Mouse (Mus musculus) testis, postnatal 14 days (tissue): ENCODE data around the gene Prss53.
"Not testable (repeated sequence)": the region's sequence is repeated elsewhere in the genome, so short reads cannot be mapped to it uniquely, and the experiment has no call there.

Experiments used
- DNase-seq: peaks from one replicate; pipeline ENCODE4 v3.0.0; 2021; ENCODE audit warnings: low spot score

The Prss53 gene

GRCm38 (mm10) chr7:127912190-127912871, 21.6 kb upstream of the Prss53 start, which contains the start of gene Kat8:
TSS of gene Kat8 (plus strand) at chr7:127912516.
- peak; percentile 88 for DNase-seq

DNA sequence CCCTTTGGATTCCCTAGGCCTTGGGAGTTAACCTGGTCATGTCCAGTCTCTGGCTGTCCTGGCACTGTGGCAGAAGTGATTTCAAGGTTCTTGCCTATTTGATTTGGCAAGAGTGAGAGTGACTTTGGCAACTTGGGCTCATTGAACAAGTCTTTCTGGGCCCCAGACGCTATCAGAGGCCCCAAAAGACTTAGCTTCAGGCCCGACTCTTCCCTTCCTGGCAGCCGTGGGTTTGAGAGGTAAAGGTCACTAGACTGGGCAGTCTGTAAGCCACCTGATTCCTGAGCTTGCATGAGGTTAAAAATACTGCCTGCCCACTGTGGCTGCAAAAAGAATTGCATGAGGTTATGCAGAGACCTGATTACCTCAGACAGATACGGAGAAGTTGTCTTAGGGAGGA, 17.9 kb upstream of the Prss53 start:
- no peak for DNase-seq

DNA sequence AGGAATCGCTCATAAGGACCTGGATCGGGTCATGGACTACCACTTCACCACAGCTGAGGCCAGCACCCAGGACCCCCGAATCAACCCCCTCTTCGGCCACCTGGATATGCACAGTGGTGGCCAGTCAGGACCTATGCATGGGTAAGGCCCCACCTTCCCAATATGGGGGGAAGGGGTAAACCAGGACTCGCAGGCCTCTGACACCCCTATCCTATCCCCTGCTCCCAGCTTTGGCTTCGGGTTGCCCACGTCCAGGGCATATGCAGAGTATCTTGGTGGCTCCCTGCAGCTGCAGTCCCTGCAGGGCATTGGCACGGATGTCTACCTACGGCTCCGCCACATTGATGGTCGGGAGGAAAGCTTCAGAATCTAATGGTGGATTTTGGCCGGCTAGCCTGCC, 17.2 kb upstream of the Prss53 start:
- no peak for DNase-seq

DNA sequence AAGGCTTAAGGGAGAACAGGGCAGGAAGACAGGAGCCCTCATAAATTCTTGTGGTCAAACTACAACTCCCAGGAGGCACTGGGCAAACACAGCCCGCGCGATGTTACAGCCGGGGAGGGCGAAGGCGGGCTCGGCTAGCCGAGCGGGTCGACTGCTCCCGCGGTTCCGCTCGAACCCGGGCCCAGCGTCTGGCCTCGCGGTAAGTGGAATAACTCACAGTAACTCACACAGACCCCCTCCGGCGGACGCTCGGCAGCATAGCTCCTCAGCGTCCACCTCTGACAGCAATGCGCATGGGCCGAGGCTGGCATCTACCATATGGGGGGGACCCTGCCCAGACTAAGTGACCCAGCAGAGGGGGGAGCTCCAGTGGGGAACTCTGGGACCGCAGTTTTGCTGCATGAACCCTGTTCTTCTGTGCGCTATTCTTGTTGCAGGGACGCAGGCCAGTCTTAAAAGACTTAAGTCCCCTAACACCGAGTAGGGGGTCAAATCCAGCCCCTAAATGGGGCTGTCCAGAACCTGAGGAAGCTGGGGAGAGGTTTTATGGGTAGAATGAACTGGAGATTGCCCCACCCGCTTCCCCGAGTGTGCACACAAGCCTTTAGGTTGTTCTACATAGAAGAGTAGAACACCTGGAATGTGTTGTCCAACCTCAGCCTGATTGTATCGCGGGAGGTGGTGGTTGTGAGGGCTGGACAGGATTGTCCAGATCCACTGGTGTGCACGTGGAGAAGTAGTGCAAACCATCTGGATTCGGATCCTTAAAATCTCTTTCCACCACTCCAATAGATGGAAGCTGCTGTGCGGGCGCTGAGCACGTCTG, 13.4 kb upstream of the Prss53 start, which contains the start of gene Bckdk:
TSS of gene Bckdk (plus strand) at position 112 of the 826 bp plus-strand sequence.
- peak; percentile 82 for DNase-seq

- DNase-seq = no peak
Measured at GRCm38 (mm10) chr7:127901772-127902171, 11.0 kb upstream of the Prss53 start.

DNA sequence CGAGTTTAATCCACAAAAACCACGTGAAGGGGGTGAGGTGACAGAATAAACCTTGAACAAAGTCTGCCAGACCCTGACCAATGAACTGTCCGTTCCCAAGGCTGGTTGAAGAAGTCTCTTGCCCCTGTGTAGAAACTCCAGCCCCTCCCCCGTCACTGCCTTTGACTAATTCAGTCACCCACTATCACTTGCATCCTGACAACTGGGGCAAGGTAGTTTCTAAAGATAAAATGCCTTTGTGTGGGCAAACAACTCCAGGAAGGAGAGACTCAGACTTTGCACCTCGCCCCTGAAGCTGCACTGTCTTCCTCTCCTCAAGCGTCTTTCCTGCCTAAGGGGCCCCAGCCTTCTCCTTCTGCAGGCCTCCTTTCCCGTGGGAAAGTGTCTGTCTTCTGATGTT, 9.2 kb upstream of the Prss53 start:
- no peak for DNase-seq

GRCm38 (mm10) chr7:127898179-127898956, 7.6 kb upstream of the Prss53 start:
- DNase-seq = no peak

- no peak for DNase-seq
Measured at GRCm38 (mm10) chr7:127897542-127897941, 6.8 kb upstream of the Prss53 start.

DNA sequence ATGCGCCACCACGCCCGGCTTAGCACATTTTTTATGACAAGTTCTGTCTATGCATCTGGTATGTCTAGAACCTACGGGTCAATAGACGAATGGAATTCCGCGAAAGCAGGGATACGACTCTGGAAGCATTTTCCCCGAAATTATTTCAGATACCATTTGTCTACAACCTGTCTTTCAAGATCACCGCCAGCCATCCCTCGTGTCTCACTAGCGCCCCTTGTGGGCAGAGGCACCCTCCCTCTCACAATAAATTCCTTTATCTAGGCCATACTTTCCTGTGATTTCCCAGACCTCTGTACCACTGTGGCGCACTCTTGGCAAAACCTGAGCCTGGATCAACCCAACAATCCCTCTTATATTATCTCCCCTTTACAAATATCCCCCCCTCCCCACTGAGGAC, 5.6 kb upstream of the Prss53 start:
- peak; percentile 69 for DNase-seq

- DNase-seq = not testable (repeated sequence)
Measured at GRCm38 (mm10) chr7:127895891-127896290, 5.1 kb upstream of the Prss53 start.

DNA sequence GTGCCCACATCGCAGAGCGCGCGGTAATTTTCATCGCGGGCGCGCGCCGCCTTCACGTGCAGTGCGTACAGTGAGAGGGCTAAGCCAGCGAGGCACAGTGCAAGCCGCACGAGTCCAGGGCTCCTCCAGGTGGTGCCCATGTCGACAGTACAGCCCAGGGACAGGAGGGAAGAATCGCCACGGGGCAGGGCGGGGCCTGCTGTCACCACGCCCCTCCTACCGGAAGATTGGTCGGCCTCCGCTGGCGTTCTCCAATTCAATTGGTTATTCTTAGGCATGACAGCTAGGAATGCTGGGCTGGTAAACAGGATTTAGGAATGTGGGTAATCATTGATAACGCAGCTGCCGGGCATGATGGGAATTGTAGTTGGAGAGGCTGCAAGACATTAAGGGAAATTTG, 4.7 kb upstream of the Prss53 start, which contains the start of the genes Gm21974 and Vkorc1:
TSS of gene Gm21974 (minus strand) at position 13 of the 400 bp plus-strand sequence.
TSS of gene Vkorc1 (minus strand) at position 176 of the 400 bp plus-strand sequence.
- peak; percentile 95 for DNase-seq

DNA sequence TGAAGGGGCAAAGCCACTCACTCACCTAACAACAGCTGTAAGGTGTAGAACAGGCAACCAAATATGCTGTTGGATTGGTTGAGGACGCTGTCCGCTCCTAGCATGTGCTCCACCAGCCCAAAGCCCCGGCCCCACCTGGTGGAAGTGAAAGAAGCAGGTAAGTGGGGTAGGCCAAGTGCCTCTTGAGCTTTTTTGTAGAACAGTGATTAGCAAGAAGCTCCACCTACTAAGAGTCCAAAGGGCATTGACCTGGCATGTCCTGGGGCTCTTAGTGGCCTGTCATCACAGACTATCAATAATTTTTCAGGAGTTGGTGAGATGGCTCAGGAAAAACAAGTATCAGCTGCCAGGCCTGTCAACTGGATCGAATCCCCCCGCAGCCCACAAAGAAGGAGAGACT, 3.7 kb upstream of the Prss53 start:
- DNase-seq = no peak

DNA sequence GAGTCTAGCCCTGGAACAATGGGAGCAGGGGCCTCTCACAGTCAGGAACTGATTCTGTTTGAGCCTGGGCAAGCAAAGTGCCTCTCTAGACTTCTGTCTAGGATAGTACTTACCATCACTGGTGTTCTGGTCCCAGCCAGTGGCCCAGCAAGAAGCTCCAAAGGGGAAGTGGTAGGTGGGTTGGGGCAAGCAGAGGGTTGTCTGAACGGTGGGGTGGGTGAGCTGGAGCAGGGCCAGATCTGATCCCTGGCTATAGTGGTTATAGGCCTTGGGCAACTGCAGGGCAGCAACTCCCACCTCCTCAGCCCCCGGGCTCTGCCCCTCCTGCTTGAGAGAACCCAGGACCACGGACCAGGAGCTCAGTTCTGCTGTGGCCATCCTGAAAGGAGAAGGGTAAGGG, 1.9 kb downstream of the Prss53 start:
- no peak for DNase-seq

GRCm38 (mm10) chr7:127887781-127888180, 3.0 kb downstream of the Prss53 start:
- DNase-seq = no peak

DNA sequence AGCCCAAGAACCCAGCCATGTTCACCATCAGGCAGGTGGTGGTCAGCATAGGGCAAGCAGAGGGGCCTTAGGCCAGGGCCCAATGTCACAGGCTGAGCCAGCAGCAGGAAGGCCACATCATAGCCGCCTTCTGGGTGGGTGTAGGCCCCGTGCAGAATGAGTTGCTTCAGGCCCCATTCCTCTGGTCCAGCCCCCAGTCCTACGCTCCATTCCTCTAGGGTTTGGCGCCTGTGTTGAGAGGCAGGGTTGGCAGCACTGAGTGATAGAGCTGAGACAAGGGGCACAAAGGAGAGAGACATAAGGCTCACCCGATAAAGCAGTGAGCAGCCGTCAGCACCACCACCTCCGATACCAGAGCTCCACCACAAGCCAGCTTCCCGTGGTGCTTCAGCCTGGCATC, 3.6 kb downstream of the Prss53 start:
- DNase-seq = no peak

- no peak for DNase-seq
Measured at GRCm38 (mm10) chr7:127886551-127886950, 4.2 kb downstream of the Prss53 start.

- peak; percentile 73 for DNase-seq
Measured at GRCm38 (mm10) chr7:127885951-127886350, 4.8 kb downstream of the Prss53 start.

GRCm38 (mm10) chr7:127880431-127880830, 10.3 kb downstream of the Prss53 start:
- no peak for DNase-seq

DNA sequence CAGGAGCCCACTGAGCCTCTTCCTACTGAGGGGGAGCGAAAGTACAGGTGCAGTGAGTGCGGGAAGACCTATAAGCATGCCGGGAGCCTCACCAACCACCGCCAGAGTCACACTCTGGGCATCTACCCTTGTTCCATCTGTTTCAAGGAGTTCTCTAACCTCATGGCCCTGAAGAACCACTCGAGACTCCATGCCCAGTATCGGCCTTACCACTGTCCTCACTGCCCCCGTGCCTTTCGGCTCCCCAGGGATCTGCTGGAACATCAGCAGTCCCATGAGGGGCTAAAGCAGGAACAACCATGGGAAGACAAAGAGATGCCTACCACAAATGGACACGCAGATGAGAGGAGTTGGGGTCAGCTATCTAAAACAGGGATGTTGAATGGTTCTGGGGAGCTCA, 11.5 kb downstream of the Prss53 start:
- DNase-seq = no peak

GRCm38 (mm10) chr7:127876467-127877348, 14.1 kb downstream of the Prss53 start, which contains the start of gene Zfp668:
TSS of gene Zfp668 (minus strand) at chr7:127876828.
- peak; percentile 92 for DNase-seq

DNA sequence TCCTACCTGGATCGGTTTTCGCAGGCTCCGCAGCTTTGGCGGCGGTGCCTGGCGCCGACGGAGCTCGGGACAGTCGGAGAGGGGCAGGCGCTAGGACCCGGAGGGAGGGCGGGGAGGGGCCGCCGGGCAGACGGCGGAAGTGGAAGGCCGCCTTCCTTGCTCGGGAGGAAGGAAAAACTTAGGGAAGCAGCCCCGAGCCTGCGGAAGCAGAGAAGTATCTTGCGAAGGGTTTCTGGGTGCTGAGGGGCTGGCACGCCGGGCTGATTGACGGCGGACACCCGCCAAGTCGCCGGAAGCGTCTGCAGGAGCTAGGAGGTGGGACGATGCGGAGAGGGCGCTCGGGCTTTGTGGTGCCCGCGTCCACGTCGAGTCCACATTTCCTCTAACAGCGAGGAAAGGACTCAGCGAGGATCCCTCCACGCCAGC, 14.7 kb downstream of the Prss53 start, which contains the start of gene Zfp646:
TSS of gene Zfp646 (plus strand) at position 181 of the 426 bp plus-strand sequence.
- DNase-seq = peak; percentile 82
